Mouse (Mus musculus) thymus, adult 2 months (tissue): ENCODE data around the gene Clock. TPM values are rescaled to one million over a fixed set of nuclear protein-coding genes. Genes with fewer than 3 reads are reported as not detected.

Experiments
- DNase-seq: peaks from one replicate; pipeline ENCODE4 v3.0.0; 2021
- H3K27ac ChIP-seq: fragments of 200-500 bp; 2 replicates; pipeline ENCODE4 v1.5.1; 2012; ENCODE audit warnings: low read length, control low read depth; ENCODE audit not compliant: control insufficient read depth, insufficient read depth
- H3K27me3 ChIP-seq: fragments of 200-500 bp; 2 replicates; pipeline ENCODE4 v1.6.1; 2012; ENCODE audit warnings: mild to moderate bottlenecking, low read length, moderate library complexity, mixed read lengths; ENCODE audit not compliant: control insufficient read depth, insufficient read depth
- H3K36me3 ChIP-seq: fragments of 200-500 bp; 2 replicates; pipeline ENCODE4 v1.6.1; 2012; ENCODE audit warnings: mild to moderate bottlenecking, low read length, moderate library complexity; ENCODE audit not compliant: control insufficient read depth, insufficient read depth
- H3K4me1 ChIP-seq: fragments of 200-500 bp; replicated peaks from 2 replicates; pipeline ENCODE4 v1.6.1; 2012; ENCODE audit warnings: low read length; ENCODE audit not compliant: control insufficient read depth, insufficient read depth
- H3K4me3 ChIP-seq: fragments of 200-500 bp; 2 replicates; pipeline ENCODE4 v1.5.1; 2012; ENCODE audit warnings: mild to moderate bottlenecking, low read length, control low read depth, moderate library complexity; ENCODE audit not compliant: control insufficient read depth, insufficient read depth
- CTCF ChIP-seq: fragments of 200-500 bp; IDR thresholded peaks from 2 replicates; pipeline ENCODE4 v1.5.1; 2012; ENCODE audit warnings: mild to moderate bottlenecking, control low read depth, low read length, moderate library complexity, borderline replicate concordance; ENCODE audit not compliant: control insufficient read depth, poor library complexity, insufficient read depth; ENCODE audit errors: extremely low read depth
- POLR2A ChIP-seq: fragments of 200-500 bp; IDR thresholded peaks from 2 replicates; pipeline ENCODE4 v1.6.1; 2012; ENCODE audit warnings: mild to moderate bottlenecking, low read length, control low read depth, moderate library complexity; ENCODE audit not compliant: control insufficient read depth, poor library complexity, insufficient read depth; ENCODE audit errors: extremely low read depth
- WGBS: fragments of 180-500 bp; shearing (Covaris S2); methylation state at CpG from one replicate; pipeline ENCODE4 v1.1.7; 2018; 5-methylcytosine and 5-hydroxymethylcytosine counted together
- polyA plus RNA-seq: library from polyadenylated mRNA; depleted of rRNA; stranded (reverse); fragments of >200 nt; gene quantifications from 2 replicates; pipeline ENCODE4 v1.2.3, GENCODE M21; 2012

Gene Clock
- polyA plus RNA-seq, 1 experiment: 7.7 TPM

GRCm38 (mm10) chr5:76305616-76306015, 1.0 kb upstream of the Clock start:
- DNase-seq: no peak
- H3K4me1 ChIP-seq: peaks cover 6% of the 10 kb centered on the region
- 28% methylated on average over 8 of the region's 8 CpGs for WGBS
- TF ChIP-seq CTCF (no peak), POLR2A (no peak)
- H3K36me3 ChIP-seq: no peaks in the 10 kb centered on the region
- no peak overlapping the region for H3K27ac ChIP-seq
- no peak overlapping the region for H3K4me3 ChIP-seq
- peaks cover 6% of the 10 kb centered on the region; the same call in 1 of the 2 replicates for H3K27me3 ChIP-seq

- no peak overlapping the region for H3K27ac ChIP-seq
- H3K4me3 ChIP-seq: peak overlapping the region; percentile 71
- WGBS: 1% methylated on average over 91 of the region's 100 CpGs
- peaks cover 6% of the 10 kb centered on the region; the same call in 1 of the 2 replicates for H3K27me3 ChIP-seq
- DNase-seq: peak; percentile 48
- no peaks in the 10 kb centered on the region for H3K36me3 ChIP-seq
- H3K4me1 ChIP-seq: peaks cover 6% of the 10 kb centered on the region
- no peak for TF ChIP-seq CTCF
- no peak for TF ChIP-seq POLR2A
Observed at GRCm38 (mm10) chr5:76303745-76304451, 694 bp downstream of the Clock start.

DNA sequence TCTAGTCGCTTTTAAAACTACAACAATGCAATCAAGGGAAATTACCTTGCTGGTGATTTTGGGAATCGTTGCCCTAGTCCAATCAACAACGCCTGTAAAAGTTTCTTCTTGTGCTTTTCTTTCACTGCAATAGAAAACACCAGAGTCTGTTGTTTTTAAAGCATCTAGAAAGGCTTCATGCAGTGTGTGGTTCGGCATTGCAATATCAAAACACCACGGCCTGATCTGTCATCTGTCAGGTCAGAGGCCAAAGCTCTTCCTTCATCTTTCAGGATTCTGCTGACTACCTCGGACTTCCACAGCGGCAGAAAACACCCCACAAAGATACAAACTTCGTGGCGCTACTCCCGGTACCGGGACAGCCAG, 1.2 kb downstream of the Clock start:
- TF ChIP-seq POLR2A: no peak
- TF ChIP-seq CTCF: no peak
- Histone ChIP-seq H3K36me3 (no peaks in the 10 kb centered on the region), H3K4me3 (peak overlapping the region; percentile 71), H3K27me3 (peaks cover 6% of the 10 kb centered on the region; the same call in 1 of the 2 replicates), H3K4me1 (peaks cover 6% of the 10 kb centered on the region), H3K27ac (no peak overlapping the region)
- no peak for DNase-seq
- 14% methylated on average over 11 of the region's 11 CpGs for WGBS

- Histone ChIP-seq H3K27me3 (peaks cover 6% of the 10 kb centered on the region; the same call in 1 of the 2 replicates), H3K4me1 (peaks cover 6% of the 10 kb centered on the region), H3K27ac (no peak overlapping the region), H3K4me3 (no peak overlapping the region), H3K36me3 (no peaks in the 10 kb centered on the region)
- TF ChIP-seq CTCF (no peak), POLR2A (no peak)
- WGBS: 96% methylated on average over 2 of the region's 2 CpGs
- no peak for DNase-seq
Observed at GRCm38 (mm10) chr5:76302009-76302408, 2.6 kb downstream of the Clock start.

- no peak for TF ChIP-seq CTCF
- no peak for TF ChIP-seq POLR2A
- H3K4me1 ChIP-seq: no peaks in the 10 kb centered on the region
- no peak for DNase-seq
- H3K36me3 ChIP-seq: no peaks in the 10 kb centered on the region
- no peak overlapping the region for H3K4me3 ChIP-seq
- H3K27ac ChIP-seq: no peak overlapping the region
- 93% methylated on average over 8 of the region's 8 CpGs for WGBS
- no peaks in the 10 kb centered on the region for H3K27me3 ChIP-seq
Observed at GRCm38 (mm10) chr5:76289234-76289691, 15.3 kb downstream of the Clock start.

DNA sequence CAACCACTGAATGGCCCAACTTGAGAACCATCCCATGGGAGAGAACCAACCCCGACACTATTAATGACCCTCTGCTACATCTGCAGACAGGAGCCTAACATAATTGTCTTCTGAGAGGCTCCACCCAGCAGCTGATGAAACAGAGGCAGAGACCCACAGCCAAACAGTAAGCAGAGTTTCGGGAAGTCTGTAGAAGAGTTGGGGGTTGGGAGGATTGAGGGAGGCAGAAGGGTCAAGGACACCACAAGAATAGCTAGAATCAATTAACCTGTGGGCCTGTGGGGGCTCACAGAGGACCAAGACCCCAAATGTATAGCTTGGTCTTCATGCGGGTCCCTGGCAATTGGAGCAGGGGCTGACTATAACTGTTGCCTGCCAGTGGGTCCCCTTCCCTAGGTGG, 16.3 kb downstream of the Clock start:
- H3K4me1 ChIP-seq: no peaks in the 10 kb centered on the region
- H3K27me3 ChIP-seq: no peaks in the 10 kb centered on the region
- DNase-seq: no peak
- no peak overlapping the region for H3K4me3 ChIP-seq
- no peaks in the 10 kb centered on the region for H3K36me3 ChIP-seq
- 95% methylated on average over 3 of the region's 3 CpGs for WGBS
- TF ChIP-seq CTCF: no peak
- TF ChIP-seq POLR2A: no peak
- H3K27ac ChIP-seq: no peak overlapping the region

GRCm38 (mm10) chr5:76287062-76287461, 17.5 kb downstream of the Clock start:
- DNase-seq: no peak
- no peak for TF ChIP-seq POLR2A
- TF ChIP-seq CTCF: no peak
- WGBS: 56% methylated on average over 5 of the region's 5 CpGs
- Histone ChIP-seq H3K36me3 (no peaks in the 10 kb centered on the region), H3K4me3 (no peak overlapping the region), H3K27ac (no peak overlapping the region), H3K4me1 (no peaks in the 10 kb centered on the region), H3K27me3 (no peaks in the 10 kb centered on the region)

GRCm38 (mm10) chr5:76285699-76286098, 18.9 kb downstream of the Clock start:
- no peaks in the 10 kb centered on the region for H3K4me1 ChIP-seq
- 92% methylated on average over 4 of the region's 4 CpGs for WGBS
- no peaks in the 10 kb centered on the region for H3K27me3 ChIP-seq
- DNase-seq: no peak
- no peaks in the 10 kb centered on the region for H3K36me3 ChIP-seq
- no peak overlapping the region for H3K4me3 ChIP-seq
- TF ChIP-seq CTCF (no peak), POLR2A (no peak)
- H3K27ac ChIP-seq: no peak overlapping the region
